Mouse (Mus musculus): ENCODE data around the gene Greb1.

Greb1 gene

GRCm38 (mm10) chr12:16800259-16800958 lies at the start of gene Greb1:
Greb1 (minus strand) TSS chr12:16800886.
- DNase-seq (ENCODE audit: low spot score) = peak; percentile 71

GRCm38 (mm10) chr12:16849821-16850220 lies 49.1 kb upstream of the Greb1 start:
- DNase-seq (ENCODE audit: low spot score) = no peak

- no peak for DNase-seq (ENCODE audit: low spot score)
These were observed 47.8 kb upstream of the Greb1 start for GRCm38 (mm10) chr12:16848501-16848900.

- no peak for DNase-seq (ENCODE audit: low spot score)
These were observed 46.6 kb upstream of the Greb1 start for GRCm38 (mm10) chr12:16847204-16847792.

GRCm38 (mm10) chr12:16844623-16845592 lies 44.2 kb upstream of the Greb1 start:
- peak; percentile 64 for DNase-seq (ENCODE audit: low spot score)

- no peak for DNase-seq (ENCODE audit: low spot score)
These were observed 40.4 kb upstream of the Greb1 start for GRCm38 (mm10) chr12:16840842-16841782.

GRCm38 (mm10) chr12:16837766-16838165 lies 37.1 kb upstream of the Greb1 start:
- no peak for DNase-seq (ENCODE audit: low spot score)

GRCm38 (mm10) chr12:16836188-16836587 lies 35.5 kb upstream of the Greb1 start:
- DNase-seq (ENCODE audit: low spot score) = no peak

GRCm38 (mm10) chr12:16834701-16835100 lies 34.0 kb upstream of the Greb1 start:
- DNase-seq (ENCODE audit: low spot score) = no peak

GRCm38 (mm10) chr12:16831071-16831470 lies 30.4 kb upstream of the Greb1 start:
- no peak for DNase-seq (ENCODE audit: low spot score)

- no peak for DNase-seq (ENCODE audit: low spot score)
These were observed 29.1 kb upstream of the Greb1 start for GRCm38 (mm10) chr12:16829785-16830184.

GRCm38 (mm10) chr12:16828505-16828904 lies 27.8 kb upstream of the Greb1 start:
- DNase-seq (ENCODE audit: low spot score) = no peak

GRCm38 (mm10) chr12:16823701-16824100 lies 23.0 kb upstream of the Greb1 start:
- no peak for DNase-seq (ENCODE audit: low spot score)

GRCm38 (mm10) chr12:16822181-16822734 lies 21.6 kb upstream of the Greb1 start:
- no peak for DNase-seq (ENCODE audit: low spot score)

- no peak for DNase-seq (ENCODE audit: low spot score)
These were observed 20.1 kb upstream of the Greb1 start for GRCm38 (mm10) chr12:16820761-16821160.

GRCm38 (mm10) chr12:16818513-16818912 lies 17.8 kb upstream of the Greb1 start:
- no peak for DNase-seq (ENCODE audit: low spot score)

GRCm38 (mm10) chr12:16817147-16817546 lies 16.5 kb upstream of the Greb1 start:
- DNase-seq (ENCODE audit: low spot score) = no peak

- no peak for DNase-seq (ENCODE audit: low spot score)
These were observed 10.8 kb upstream of the Greb1 start for GRCm38 (mm10) chr12:16811477-16811876.

- DNase-seq (ENCODE audit: low spot score) = peak; percentile 90
These were observed 10.1 kb upstream of the Greb1 start, which contains the start of gene E2f6 for GRCm38 (mm10) chr12:16810525-16811431. E2f6 (plus strand) TSS chr12:16810963.

- DNase-seq (ENCODE audit: low spot score) = peak; percentile 77
These were observed 7.4 kb upstream of the Greb1 start for GRCm38 (mm10) chr12:16808045-16808444.
